Mouse (Mus musculus) embryonic stem cell, embryonic (primary cell): ENCODE measurements around the gene Hsp90b1.
"Not testable (repeated sequence)": the region's sequence is repeated elsewhere in the genome, so short reads cannot be mapped to it uniquely, and the experiment has no call there.

ENCODE experiments used
- CTCF ChIA-PET, 4 experiments: fragments of 300-600 bp in 2 of 4; fragments of 350-600 bp in 2 of 4; sonication (Branson Sonifier 250); formaldehyde crosslinking; loops; one replicate each; lab custom pipeline; 2022; ENCODE audit warnings: inconsistent platforms in 2 of 4; lab: Charles Lee
- POLR2A ChIA-PET, 4 experiments: fragments of 300-600 bp in 2 of 4; fragments of 350-600 bp in 2 of 4; sonication (Branson Sonifier 250); formaldehyde crosslinking; loops; one replicate each; lab custom pipeline; 2022; ENCODE audit warnings: antibody characterized with exemption in 4 of 4, inconsistent platforms in 1 of 4; lab: Charles Lee

Gene Hsp90b1

GRCm38 (mm10) chr10:86700973-86701372 lies 4.3 kb downstream of the Hsp90b1 start:
- CTCF ChIA-PET = no interaction called here

DNA sequence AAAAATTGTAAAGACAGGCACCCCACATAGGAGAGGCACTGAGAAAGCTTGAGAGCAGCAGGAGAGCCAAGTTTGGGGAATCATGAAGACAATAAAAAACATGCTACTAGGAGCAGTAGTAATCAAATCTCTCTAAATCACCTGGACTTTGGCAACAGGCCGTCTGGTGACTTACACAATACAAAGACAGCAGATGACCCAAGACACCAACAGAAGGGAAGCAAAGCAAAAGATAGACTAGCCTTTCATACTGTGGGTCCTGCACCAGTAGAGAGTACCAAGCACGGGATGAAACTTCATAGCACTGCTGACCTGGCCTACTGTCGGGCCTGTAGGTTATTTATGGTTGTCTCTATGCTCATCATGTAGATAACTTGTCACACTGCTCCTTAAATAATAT lies 5.1 kb downstream of the Hsp90b1 start:
- CTCF ChIA-PET = no interaction called here
- POLR2A ChIA-PET = interaction anchor here in 2 of 4 experiments (0.6 to 1.5 kb wide), 3 partner anchors 11 to 78 kb away, joined by 5 to 7 read pairs (median 6); partner anchors contain the start of gene Nt5dc3 (in 1 of the 2)

More at GRCm38 (mm10) chr10:86700973-86701372, 4.3 kb downstream of the Hsp90b1 start:
- POLR2A ChIA-PET = interaction anchor here in 3 of 4 experiments (0.6 to 6.1 kb wide), 9 partner anchors 12 to 764 kb away, joined by 3 to 38 read pairs (median 4); partner anchors contain the start of gene Nt5dc3 (in 1 of the 3)

DNA sequence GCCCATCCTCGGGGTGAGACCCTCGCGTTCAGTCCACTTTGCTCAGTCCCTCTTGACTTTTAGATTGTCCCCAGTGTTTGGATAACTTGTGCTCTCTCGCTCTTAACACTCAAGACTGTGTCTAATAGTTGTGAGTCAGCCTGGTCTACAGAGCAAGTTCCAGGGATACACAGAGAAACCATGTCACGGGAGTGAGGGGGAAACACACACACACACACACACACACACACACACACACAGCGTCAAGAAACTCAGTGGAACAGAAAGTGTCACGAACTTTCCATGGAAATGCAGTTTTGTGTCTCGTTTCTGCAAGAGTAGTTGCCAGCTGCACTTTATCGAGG lies 19.3 kb downstream of the Hsp90b1 start:
- POLR2A ChIA-PET = interaction anchor here in 3 of 4 experiments (0.8 to 2.5 kb wide), 6 partner anchors 10 to 20 kb away, joined by 3 to 8 read pairs (median 4); partner anchors contain the start of genes Hsp90b1 (in 3 of the 3) and Ttc41 (in 3 of the 3)
- CTCF ChIA-PET = not testable (repeated sequence)

DNA sequence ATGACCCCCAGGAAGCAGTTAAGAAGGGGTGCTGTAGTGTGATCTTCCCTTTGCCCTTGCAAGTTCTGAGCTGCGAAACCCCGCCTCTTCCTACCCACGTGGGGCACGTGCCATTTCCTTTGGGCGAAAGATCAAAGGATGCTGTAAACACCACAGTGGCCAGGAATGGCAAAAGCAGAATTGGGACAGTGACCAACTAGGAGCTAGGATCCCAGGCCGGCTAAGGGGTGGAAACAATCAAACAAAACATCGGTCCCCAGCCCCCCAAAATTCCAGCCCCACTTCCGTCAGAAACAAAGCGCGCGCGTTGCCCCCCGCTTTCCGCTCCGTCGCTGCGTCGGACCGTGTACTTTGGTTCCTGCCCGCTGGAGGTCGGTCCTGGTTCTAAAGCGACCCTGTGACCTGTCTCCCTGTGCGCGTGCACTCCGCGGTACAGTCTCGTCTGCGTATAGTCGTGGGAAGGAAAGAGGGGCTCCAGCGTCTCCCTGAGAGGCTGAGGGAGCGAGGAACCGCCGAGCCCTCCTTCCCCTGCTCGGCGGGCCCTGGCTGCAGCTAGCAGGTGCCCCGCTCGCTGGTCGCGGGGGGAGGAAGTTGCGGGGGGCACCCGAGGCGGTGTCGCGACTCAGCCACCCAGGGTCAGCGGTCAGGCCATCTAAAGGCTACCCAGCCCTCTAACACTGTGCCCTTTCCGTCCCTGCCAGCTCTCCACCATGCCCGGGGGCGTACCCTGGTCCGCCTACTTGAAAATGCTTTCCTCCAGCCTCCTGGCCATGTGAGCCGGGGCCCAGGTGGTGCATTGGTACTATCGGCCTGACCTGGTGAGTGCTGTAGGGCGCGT lies 19.9 kb downstream of the Hsp90b1 start:
- POLR2A ChIA-PET = interaction anchor here in 3 of 4 experiments (0.9 to 2.5 kb wide), 7 partner anchors 10 to 93 kb away, joined by 3 to 8 read pairs (median 4); partner anchors contain the start of genes Hsp90b1 (in 3 of the 3), Ttc41 (in 3 of the 3) and Nt5dc3 (in 1 of the 3)
- CTCF ChIA-PET = not testable (repeated sequence)

DNA sequence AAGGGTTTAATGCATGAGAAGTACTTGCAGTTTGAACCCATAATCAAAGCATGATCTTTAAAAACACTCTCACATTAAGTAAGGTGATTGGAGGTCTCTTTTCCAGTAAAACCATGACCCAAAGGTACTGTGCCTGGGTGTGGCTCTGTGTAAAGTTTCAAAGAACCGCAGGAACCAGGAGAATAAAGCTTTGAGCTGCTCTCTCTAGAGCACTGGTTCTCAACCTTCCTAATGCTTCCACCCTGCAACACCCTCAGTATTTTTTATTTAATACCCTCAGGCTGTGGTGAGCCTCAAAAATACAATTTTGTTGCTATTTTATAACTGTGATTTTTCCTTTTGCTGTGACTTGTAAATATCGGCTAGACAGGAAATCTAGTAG lies 20.5 kb downstream of the Hsp90b1 start:
- POLR2A ChIA-PET = interaction anchor here in 3 of 4 experiments (0.9 to 2.5 kb wide), 4 partner anchors 20 to 94 kb away, joined by 3 to 8 read pairs (median 6); partner anchors contain the start of genes Hsp90b1 (in 3 of the 3), Ttc41 (in 3 of the 3) and Nt5dc3 (in 1 of the 3)
- CTCF ChIA-PET = not testable (repeated sequence)

GRCm38 (mm10) chr10:86670550-86670949 lies 34.8 kb downstream of the Hsp90b1 start:
- CTCF ChIA-PET, POLR2A ChIA-PET: not testable (repeated sequence)
